Mouse (Mus musculus) R1 (cell line): Measurements from ENCODE around the gene Htr5b.
A peak's percentile ranks its signal among the peaks of the same experiment; 100 is the strongest.

ENCODE experiments used
- DNase-seq: peaks from one replicate; pipeline ENCODE4 v3.0.0-alpha.2; 2018; ENCODE audit warnings: low read depth, low spot score

The Htr5b gene

DNA sequence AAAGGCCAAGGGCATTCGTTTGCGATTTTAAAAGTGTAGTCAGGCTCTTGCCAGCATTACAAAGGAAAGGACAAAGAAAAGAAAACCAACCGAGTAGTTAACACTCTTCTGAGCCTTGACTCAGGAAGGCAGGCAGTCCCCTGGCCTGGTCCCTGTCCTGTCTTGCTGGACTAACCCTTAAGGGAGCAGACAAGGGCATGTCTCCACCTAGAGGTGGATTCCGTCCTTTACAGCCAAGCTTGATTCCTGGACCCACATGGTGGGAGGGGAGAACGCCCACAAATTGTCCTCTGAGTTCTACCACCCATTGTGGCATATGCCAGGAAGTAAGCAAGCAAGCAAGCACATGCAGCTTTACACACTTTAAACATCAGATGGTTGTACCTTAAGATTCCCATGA, 38.0 kb downstream of the Htr5b start:
- peak; percentile 52 for DNase-seq

DNA sequence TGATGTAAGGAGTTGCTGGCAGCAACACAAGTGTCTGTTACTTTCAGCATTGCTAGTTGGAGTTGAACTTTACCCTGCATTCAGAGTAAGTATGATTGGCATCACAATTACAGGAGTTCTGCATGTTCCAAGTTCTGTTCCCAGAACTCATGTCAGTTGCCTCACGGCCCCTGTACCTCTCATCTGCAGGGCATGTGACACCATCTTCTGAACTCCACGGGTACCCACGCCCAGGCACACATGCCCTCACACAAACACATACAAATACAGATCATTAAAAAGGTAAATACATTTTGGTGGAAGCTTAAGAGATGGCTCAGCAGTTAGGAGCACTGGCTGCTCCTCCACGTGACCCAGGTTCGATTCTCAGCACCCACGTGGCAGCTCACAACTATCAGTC, 41.5 kb downstream of the Htr5b start:
- DNase-seq = no peak

- peak; percentile 20 for DNase-seq
These were observed 45.2 kb downstream of the Htr5b start for GRCm38 (mm10) chr1:121483091-121483490.

DNA sequence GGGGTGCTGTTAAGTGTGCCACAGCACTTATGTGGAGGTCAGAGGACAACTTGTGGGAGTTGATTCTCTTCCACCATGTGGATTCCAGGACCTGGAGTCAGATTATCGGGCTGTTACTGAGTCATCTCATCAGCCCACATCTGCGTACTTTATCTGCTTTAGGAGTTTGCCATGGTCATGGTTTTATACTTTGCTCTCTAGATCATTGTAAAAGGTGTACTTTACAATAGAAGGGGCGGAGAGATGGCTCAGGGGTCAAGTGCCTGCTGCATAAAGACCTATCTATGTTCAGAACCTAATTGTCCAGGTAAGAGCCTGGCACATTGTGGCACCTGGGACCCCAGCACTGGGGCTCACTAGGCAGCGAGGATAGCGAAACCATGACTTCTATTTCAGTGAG, 48.9 kb downstream of the Htr5b start:
- DNase-seq = no peak

DNA sequence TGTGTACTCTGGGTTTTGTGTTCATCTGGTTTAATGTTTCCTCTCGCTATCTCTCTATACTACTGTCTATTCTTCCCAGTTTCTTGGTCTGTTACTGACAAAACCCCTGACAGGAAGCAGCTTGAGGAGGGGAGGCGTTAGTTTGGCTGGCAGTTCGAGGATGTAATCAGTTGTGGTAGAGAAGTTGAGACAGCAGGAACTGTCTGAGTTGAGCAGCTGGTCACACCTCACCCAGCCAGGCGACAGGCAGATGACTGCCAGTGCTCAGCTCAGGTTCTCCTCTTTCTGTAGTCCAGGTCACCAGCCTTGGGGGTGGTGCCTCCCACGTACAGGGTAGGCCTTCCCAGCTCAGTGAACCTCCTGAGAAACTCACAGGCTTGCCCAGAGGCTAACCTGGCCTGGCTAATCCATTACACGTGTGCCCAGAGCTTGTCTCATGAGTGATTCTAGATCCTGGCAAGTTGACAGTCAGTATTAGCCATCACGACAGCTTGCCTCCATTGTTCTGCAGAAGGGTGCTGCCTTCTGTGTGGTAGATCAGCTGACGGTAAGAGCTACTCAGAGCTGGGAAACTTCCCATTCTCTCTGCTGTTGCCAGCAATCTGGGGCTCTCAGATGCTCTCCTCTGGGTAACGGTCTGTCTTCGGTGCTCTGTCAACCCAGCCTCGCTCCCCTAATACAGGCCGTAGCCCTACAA, 49.8 kb downstream of the Htr5b start:
- no peak for DNase-seq

DNA sequence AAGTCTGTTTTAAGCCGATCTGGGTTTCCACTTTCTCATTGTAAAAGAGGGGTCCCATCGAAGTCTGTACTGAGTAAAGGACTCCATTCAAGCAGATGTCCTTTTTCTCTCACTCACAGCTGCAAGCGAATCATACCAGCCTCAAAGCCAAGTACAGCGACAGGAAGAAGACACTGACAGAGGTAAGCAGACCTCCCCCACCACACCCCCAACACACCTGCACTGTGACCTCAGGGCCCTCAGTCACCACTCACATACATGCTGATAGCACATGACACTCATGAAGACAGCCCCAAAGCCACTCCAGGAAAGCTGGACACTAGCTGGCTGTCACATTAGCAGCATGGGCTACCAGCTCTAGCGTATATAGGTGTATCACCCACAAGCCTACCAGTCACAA, 50.5 kb downstream of the Htr5b start:
- DNase-seq = no peak

- DNase-seq = no peak
These were observed 56.8 kb downstream of the Htr5b start for GRCm38 (mm10) chr1:121471503-121471902.

GRCm38 (mm10) chr1:121468271-121468670, 60.0 kb downstream of the Htr5b start:
- no peak for DNase-seq

GRCm38 (mm10) chr1:121466276-121466675, 62.0 kb downstream of the Htr5b start:
- DNase-seq = no peak

DNA sequence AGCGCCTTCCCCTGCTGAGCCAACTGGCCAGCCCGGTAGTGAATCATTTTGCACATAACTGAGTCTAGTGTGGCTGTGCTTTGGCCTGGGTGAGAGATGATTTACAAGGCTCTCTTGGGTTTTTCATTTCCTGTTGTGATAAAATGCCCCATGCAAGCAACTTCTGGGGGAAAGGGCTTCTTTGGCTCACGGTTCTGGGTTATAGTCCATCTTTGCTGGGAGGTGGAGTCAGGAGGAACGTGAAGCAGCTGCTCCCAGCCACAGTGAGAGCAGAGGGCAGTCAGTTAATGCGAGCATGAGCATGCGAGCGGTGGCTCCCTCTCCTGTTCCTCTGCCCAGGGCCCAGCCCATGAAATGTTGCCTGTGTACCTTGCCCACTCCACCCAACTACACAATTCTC, 64.5 kb downstream of the Htr5b start:
- no peak for DNase-seq

DNA sequence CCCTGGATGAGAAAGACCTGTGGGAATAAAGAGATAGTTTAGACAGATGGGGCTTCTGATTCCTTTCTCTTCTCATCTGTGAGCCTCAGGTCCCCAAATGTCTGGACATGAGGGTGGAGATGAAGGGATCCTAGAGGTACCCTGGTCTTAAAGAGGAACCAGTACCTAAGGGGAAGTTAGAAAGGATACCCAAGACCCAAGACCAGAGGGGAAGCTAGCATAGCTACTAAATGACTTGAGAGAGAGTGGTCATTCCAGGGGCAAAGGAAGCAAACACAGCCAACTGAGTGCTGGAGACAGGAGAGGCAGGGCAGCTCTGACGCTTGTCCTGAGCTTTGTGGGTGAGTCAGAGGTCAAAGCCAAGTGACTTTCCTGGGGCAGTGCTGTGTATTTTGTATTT, 65.6 kb downstream of the Htr5b start:
- DNase-seq = no peak

GRCm38 (mm10) chr1:121461895-121462294, 66.4 kb downstream of the Htr5b start:
- no peak for DNase-seq

DNA sequence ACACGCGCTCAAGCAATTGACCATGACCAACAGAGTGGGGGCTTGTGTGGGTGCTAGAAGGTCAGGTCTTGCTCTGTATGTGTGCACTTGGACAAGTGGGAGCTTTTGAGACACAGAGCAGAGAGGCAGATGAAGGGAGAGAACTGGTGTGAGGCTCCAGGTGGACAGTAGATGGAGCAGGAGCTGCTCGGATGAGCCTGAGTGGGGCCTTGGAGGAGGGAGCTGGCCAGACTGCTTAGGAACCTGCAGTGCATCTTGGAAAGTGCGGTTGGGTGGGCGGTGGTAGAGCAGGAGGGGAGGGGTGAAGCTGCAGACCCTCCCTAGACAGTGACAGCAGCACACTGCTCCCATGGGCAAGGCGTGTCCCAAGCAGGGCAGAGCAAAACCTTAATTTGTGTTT, 68.2 kb downstream of the Htr5b start:
- no peak for DNase-seq
